Mouse (Mus musculus) CD4-positive helper T cell, adult 2 months (primary cell): Measurements from ENCODE around the gene Zfp940.
"Not testable (repeated sequence)": the region's sequence is repeated elsewhere in the genome, so short reads cannot be mapped to it uniquely, and the experiment has no call there.

ENCODE experiments used
- DNase-seq: peaks from one replicate; pipeline ENCODE4 v3.0.0-alpha.2; 2012; ENCODE audit warnings: low read depth, missing footprints, low spot score

The Zfp940 gene

DNA sequence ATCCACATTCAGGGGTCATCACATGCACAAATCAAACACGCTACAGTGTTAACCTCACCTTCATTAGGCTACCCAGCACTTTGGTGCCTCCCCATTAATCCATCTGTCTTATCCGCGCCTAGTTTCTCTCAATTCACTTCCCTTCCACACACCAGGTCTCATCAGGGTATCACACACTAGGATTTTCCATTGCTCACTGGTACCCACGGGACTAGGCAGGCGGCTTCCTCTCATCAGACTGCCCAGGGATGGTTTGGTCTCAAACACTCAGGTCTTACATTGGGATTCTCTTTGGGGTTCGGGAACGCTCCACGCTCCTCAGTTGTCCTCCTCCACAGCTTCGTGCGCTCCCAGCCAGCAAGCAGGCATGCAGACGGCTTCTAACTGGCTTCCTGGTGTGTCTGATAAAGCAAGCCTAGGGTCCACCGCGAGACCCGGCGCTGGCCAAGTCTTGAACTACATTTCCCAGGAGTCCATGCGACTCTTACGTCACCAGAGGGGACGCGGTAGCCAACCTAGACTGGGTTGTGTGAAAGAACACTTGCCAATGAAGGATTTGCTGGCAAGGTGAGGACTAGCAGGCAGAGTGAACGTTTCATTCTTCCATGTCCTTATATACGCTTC is at the start of gene Zfp940:
Zfp940 (minus strand) TSS at position 451 of the 624 bp plus-strand sequence.
- peak; percentile 87 for DNase-seq

DNA sequence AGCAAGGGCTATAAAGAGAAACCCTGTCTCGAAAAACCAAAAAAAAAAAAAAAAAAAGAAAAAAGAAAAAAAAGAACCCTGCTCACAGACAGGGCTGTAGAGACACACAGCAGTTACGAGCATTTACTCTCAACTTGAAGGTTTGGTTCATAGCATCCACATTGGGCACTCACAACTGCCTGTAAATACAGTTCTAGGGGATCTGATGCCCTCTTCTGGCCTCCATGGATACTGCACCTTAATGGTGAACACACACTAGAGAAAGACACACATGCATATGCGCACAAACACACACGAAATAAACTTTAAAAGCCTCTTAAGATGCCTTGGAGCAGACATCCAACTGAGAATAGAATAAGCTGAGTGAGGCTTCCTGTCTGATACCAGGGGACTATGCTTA is 44.9 kb upstream of the Zfp940 start:
- DNase-seq, result no peak

DNA sequence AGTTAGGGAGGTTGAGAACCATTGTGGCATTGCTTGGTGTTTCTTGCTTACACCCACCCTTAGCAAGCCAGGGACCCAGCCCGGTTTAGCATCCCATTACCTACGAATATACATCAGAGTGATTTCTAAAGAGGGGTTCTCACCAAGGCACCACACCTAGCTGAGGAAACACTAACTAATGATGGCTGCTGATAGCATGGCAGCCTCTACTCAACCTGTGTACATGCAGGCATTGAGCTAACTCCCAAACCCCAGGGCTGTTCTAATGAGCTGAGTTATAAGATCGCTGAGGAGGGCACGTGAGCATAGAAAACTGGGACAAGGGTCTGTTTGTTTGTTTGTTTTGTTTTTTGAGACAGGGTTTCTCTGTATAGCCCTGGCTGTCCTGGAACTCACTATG is 39.3 kb upstream of the Zfp940 start:
- DNase-seq, result no peak

DNA sequence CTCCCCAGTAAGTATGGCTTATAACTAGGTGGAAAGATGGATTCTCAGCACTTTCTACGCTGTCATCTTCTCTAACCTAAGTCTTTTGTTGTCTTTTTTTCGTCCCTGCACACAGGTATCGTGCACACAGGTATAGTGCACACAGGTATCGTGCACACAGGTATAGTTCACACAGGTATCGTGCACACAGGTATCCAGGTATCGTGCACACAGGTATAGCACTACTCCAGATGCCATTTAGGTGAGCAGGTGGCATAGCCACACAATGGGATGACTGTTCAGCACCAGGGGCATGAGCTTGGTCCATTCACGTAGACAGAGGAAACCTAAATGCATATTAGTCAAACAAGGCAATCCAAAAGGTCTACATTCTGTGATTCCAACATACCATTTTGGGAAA is 37.0 kb upstream of the Zfp940 start:
- DNase-seq, result no peak

DNA sequence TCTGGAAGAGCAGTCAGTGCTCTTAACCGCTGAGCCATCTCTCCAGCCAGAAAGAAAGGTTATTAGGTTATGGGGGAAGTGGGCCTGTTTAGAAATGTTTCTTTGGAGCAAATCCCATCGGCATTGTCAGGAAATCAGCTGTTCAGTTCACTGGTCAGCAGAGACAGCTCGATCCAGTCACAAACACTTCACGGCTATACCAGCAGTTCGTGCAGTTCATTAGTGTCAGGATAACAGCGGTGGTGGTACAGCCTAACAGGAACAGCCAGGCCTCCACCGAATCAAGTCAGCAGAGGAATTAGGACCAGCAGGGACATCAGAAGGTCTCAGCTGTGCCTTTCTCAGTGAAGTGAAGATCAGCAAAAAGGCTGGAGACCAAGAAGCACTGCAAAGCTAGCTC is 27.4 kb upstream of the Zfp940 start:
- no peak for DNase-seq

DNA sequence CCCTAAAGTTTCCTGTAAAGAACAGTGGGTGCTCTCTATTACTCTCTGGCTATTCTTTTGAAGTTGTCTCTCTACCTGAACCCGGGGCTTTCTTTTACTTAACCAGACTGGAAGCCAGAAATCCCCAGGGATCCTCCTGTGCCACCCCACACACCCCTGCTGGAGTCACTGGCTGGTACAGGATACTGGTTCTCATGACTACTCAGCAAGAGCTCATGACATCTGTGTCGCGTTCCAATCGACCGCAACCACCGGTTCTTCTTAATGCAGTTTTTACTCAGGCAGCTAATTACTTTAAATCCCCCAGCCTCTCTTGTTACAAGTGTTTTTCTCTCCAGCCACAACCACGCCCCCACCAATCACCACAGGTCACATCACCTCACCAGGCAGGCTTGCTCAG is 26.6 kb upstream of the Zfp940 start:
- no peak for DNase-seq

DNA sequence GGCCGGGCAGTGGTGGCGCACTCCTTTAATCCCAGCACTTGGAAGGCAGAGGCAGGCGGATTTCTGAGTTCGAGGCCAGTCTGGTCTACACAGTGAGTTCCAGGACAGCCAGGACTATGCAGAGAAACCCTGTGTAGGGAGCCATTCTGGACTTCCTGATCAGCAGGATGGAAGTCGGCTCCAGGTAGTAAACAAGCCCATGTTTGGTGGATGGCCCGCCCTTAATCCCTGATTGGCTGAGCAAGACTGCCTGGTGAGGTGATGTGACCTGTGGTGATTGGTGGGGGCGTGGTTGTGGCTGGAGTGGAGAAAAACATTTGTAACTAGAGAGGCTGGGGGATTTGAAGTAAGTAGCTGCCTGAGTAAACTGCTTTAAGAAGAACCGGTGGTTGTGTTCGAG is 24.1 kb upstream of the Zfp940 start:
- DNase-seq, result not testable (repeated sequence)

DNA sequence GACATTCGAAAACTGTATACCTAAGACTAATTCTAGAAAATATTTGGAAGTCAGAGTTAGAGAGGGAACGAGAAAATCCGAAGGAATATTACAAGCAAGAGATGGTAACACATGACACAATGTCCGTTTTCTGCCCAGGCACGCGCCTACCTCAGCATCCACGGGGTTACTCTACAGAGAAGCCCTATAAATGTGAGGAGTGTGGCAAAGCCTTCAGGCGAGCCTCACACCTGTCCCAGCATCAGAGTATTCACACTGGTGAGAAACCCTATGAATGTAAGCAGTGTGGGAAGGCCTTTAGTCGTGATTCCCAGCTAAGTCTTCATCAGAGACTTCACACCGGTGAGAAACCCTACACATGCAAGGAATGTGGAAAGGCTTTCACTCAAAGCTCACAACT is 20.8 kb upstream of the Zfp940 start:
- DNase-seq, result no peak

DNA sequence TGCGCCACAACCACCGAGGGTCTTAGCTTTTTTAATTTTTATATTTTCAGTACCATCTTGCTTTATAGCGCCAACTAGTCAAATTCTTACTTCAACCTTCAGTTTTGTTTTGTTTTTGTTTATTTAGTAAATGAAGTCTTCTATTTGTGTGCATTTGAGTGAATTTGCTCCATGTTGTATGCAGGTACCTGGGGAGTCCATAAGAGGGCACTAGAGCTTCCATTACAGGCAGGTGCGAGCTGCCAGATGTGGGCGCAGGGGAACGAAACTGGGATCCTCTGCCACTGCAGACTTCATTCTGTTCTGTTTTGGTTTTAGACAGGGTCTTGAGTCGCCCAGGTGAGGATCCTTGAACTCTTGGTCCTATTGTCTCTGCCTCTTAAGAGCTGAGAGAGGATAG is 8.2 kb upstream of the Zfp940 start:
- no peak for DNase-seq

DNA sequence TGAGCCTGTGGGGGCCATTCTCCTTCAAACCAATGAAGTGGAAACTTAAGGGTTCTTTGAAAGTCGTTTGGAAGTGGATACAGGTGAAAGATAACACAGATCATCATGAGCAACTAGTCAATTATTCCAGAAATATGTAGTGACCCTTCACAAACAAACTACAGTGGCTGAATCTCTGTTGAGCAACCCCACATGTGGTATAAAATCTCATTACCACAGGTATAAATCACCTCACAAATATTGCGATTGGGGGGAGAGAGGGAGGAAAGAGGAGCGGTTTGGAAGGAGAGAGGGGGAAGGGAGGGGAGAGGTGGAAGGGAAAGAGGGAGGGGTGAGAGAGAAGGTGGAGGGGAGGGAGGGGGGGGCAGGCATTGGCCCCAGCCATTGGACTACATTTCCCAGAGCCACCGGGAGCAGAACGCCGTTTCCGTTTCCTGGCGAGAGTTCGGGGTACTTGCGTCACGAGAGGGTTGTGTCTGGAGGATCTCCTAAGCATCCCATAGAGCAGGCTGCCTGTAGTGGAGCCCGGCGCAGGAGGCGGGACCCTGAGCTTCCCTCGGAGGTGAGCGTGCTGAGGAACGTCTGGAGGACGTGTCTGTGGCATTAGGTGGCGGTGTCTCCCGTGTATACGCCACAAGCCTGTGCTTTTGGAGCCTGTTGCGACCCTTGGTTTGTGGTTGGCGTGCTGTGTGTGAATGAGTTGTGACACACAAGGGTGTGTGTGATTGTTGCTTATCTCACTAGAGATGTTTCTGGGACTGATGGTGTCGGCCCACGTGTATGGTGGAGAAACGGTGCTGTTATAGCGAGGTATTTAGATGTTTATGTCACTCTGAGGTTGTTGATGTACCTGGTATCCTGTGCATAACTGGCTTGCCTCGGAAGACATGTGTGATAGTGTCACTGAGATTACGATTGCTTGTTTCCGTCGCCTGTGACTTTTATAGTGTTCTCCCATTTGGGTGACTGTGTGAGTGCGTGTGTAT is 6.4 kb upstream of the Zfp940 start, which contains the start of gene Zfp420:
Zfp420 (plus strand) TSS at position 448 of the 986 bp plus-strand sequence.
- peak; percentile 89 for DNase-seq

DNA sequence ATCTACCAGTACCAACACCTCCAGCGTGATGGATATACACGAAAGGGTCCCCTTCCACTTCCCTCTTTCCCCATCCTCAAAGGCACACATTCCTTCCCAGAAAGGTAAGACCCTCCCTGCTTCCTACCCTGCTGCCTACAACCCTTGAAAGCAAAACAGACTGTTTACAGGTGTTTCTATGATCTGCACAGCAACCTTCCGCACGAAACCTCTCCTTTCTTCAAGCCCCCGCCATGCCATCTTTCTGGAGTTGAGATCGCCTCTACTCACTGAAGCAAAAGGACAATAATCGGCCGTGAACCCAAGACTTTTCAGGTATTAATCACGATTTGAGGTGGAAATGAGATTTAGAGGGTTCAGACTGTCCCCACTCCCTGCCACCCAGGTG is 644 bp downstream of the Zfp940 start:
- no peak for DNase-seq

DNA sequence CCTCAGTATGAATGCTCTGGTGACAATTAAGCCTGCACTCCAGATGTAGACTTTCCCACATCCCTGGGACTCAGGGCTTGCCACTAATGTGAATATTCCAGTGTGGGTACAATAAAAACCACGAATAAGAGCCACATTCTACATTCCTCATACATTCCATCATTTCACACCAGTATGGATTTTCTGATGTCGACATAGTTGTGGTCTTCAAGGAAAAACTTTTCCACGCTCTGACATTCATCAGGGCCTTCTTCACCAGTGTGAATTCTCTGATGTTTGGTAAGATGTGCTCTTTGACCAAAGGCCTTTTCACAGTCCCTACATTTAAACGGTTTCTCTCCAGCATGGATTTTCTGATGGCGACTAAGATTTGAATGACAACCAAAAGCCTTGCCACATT is 8.9 kb downstream of the Zfp940 start:
- DNase-seq, result no peak

DNA sequence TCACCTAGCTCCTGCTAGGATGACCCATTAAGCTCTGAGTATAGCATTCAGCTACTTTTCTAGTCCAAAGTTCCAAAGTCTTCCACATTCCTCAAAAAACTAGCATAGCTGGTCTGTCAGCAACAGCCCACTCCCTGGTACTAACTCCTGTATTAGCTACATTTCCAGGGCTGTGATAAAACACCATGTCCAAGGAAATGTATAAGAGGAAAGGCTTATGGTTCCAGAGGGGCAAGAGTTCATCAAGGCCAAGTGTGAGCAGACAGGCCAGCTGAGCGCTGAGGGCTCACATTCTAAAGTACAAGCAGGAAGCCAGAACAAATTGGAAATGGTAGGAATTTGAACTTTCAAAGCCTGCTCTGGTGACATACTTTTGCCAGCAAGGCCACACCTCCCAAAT is 11.4 kb downstream of the Zfp940 start:
- no peak for DNase-seq

DNA sequence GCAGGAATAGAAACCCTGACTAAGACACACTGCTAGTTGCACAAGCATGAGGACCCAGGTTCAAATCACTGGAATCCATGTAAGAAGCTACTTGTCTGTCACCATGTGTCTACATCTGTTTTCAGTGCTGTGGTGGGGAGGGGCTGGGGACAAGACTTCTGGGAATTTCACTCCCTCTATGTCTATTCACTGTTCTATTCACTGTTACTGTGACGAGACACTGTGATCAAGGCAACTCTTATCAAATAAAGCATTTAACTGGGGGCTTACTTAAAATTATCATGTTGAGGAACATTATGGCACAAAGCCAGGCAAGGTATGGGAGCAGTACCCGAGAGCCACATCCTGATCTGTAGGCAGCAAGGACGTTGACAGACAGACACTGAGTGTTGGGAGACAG is 14.2 kb downstream of the Zfp940 start:
- no peak for DNase-seq

DNA sequence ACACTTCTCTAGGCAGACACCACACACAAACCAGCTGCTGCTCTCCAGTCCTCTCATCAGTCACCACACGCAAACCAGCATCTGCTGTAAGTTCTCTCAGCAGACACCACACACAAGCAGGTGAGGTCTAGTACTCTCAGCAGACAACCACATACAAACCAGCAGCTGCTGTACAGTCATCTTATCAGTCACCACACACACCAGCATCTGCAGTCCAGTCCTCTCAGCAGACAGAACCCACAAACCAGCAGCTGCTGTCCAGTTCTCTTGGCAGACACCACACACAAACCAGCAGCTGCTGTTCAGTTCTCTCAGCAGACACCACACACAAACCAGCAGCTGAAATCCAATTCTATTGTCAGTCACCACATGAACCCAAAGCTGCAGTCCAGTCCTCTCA is 16.7 kb downstream of the Zfp940 start:
- DNase-seq, result no peak

DNA sequence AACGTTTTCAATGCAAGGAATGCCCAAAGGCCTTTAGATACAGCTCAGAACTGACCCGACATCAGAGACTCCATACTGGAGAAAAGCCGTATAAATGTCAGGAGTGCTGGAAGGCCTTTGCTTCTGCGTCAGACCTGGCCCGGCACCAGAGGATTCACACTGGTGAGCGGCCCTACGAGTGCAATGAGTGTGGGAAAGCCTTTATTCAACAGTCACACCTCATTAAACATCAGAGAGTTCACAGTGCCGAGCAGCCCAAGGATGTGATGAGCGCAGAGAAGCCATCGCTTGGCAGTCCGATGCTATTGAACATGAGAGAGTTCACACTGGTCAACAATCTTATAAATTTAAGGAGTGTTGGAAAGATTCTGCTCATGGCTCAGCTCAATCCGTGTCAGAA is 23.7 kb downstream of the Zfp940 start:
- DNase-seq, result no peak

DNA sequence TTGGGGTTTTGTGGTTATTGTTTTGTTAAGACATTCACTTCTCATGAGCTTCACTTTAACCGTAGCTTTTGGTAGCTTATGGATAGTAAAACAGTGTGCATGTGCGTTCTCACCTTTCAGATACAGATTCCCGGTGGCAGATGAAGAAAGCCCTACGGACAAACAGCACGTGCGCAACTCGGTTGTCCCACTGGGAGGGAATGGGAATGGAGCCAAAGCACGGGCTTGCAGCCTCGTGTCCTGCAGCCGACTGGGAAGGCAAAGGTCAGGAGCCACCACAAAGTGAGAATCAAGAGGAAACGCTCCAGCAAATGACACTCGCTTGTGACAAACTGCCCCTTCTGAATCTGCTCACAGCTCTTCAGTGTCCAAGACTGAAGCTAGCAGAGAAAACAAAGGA is 25.5 kb downstream of the Zfp940 start:
- DNase-seq, result no peak

DNA sequence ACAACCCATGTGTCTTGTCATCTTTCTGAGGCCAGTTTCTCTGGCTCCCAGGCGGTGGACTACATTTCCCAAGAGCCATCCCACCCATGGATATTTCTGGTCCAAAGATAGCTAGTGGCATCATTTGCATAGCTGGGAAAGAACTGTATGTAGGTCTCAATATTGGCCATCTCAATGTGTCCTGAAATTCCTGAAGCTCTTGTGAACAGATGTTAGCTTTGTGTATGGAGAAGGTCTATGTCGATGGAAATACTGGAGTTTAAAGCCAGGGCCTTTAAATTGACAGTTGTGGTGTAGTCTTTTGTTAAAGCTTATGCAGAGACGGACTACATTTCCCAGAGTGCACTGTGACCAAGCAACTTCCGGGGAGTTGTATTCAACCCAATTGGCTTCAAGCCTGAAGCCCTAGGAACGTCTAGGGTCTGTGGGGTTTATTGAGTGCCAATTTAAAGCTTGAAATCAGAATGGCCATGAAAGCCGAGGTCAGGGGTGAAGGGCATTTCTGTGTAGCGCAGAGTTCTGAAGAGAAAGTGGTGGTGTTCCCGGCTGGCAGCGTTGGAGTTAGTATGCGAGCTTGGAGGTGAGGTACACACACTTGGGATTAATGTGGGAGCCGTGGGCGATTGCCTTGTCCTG is 34.7 kb downstream of the Zfp940 start:
- DNase-seq, result peak; percentile 82

DNA sequence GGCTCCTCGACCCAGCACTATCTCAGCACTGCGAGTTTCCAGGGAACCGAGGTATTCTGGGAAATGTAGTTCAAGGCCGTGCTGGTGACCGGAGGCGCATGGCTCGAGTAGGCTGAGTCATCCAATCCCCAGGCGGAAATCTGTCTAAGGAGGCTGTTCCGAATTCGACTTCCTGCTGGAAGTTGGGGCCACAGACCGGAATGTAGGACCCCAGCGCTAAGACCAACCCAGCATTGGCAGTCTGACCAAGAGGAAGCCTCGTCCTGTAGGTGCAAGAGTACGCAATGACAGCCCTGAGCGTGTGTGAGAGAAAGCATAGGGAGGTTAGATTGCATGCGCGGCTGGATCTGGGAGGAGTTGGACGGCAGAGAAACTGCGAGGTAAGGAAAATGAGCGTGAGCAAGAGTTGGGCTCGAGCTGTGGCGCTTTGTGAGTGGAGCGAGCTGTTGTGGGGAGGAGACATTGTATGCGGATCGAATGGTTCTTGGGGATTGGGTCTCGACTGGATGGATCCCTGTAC is 37.5 kb downstream of the Zfp940 start, which contains the start of gene Zfp790:
Zfp790 (plus strand) TSS at position 205 of the 520 bp plus-strand sequence.
- DNase-seq, result peak; percentile 91

DNA sequence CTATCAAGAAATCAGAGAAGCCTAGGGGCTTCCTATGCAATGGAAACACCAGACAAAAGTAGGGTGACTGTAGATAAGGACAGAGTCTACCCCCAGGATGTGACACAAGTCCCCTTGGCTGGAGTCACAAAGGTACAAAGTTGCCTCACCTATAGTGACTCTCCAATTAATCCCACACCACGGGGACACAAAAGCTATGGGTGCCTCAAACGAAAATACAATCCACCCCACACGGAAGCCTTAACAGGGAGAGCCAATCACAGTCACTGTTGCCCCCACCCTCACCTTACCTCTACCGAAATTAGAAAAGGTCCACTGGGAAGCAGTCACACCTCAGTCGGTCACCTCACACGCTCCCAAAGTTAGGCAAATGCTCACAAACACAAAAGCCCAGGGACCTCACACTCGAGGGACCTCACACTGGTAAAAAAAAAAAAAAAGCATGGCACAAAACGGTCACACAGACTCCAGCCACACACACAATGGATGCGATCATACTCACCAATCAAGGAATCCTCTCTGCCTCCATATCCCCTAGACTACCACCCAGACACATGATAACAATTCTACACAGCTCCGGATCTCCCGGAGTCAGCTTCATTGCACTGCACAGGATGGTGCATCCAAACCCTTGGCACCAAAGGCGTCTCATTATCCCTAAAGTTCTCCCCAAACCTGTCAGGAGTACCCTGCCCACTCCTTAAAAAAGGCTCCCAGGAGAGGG is 38.2 kb downstream of the Zfp940 start:
- no peak for DNase-seq

DNA sequence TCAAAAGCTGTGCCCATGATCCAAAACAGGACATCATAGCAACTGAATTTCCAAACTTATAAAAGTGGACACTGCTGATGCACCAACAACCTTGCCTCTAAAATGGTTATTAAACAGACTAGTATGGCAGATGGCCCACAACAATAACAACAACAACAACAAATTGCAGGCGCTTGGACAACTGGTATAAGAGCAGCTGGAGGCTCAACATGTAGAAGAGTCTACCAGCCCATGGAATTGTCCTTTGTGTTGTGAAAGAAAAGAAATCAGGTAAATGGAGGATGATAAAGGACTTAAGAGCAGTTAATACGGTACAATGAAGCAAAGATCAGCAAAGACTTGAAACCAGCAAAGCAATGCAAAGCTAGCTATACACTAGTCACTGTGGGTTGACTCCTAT is 39.1 kb downstream of the Zfp940 start:
- DNase-seq, result no peak
